Mouse (Mus musculus) gastrocnemius, postnatal 25 days (tissue): ENCODE results near the gene Dusp14. TPM values are rescaled to one million over a fixed set of nuclear protein-coding genes. Genes with fewer than 3 reads are reported as not detected.

Source experiments
- DNase-seq: peaks from one replicate; pipeline ENCODE4 v3.0.0; 2022
- long read RNA-seq, 2 experiments: library from polyadenylated mRNA; stranded (forward); transcript quantifications; one replicate each; pipeline ENCODE4 v2.0.0; 2021
- total RNA-seq, 2 experiments: library from RNA; stranded (reverse); gene quantifications; 1 replicate in 1 of 2; 2 replicates in 1 of 2; pipeline ENCODE4 v1.2.3; 2021

The Dusp14 gene
- total RNA-seq, result 1 to 10 TPM; 5.0 to 6.3 TPM
- long read RNA-seq, experiment 1, partial matches to known transcripts, result 1 of 5 reads
- long read RNA-seq, experiment 1, other reads (novel, unspliced or antisense), result 0 of 5 reads
- long read RNA-seq, experiment 2, transcript Dusp14-202 (3 exons, 1,447 nt), result major isoform, 10 of 15 reads
- long read RNA-seq, experiment 2, partial matches to known transcripts, result 4 of 15 reads
- long read RNA-seq, experiment 2, other reads (novel, unspliced or antisense), result 0 of 15 reads

- no peak for DNase-seq
Measured at GRCm38 (mm10) chr11:84069034-84069370, at the start of gene Dusp14. Dusp14 (minus strand) TSS chr11:84069261.

GRCm38 (mm10) chr11:84117431-84117830, 48.4 kb upstream of the Dusp14 start:
- DNase-seq, result no peak

- DNase-seq, result no peak
Measured at GRCm38 (mm10) chr11:84116221-84116620, 47.2 kb upstream of the Dusp14 start.

GRCm38 (mm10) chr11:84115646-84116045, 46.6 kb upstream of the Dusp14 start:
- peak; percentile 32 for DNase-seq

GRCm38 (mm10) chr11:84113623-84114022, 44.6 kb upstream of the Dusp14 start:
- DNase-seq, result no peak

GRCm38 (mm10) chr11:84107137-84107536, 38.1 kb upstream of the Dusp14 start:
- no peak for DNase-seq

GRCm38 (mm10) chr11:84104036-84104435, 35.0 kb upstream of the Dusp14 start:
- no peak for DNase-seq

GRCm38 (mm10) chr11:84101182-84101581, 32.1 kb upstream of the Dusp14 start:
- no peak for DNase-seq

- no peak for DNase-seq
Measured at GRCm38 (mm10) chr11:84097251-84097998, 28.4 kb upstream of the Dusp14 start.

GRCm38 (mm10) chr11:84095084-84095483, 26.0 kb upstream of the Dusp14 start:
- no peak for DNase-seq

- no peak for DNase-seq
Measured at GRCm38 (mm10) chr11:84090572-84090971, 21.5 kb upstream of the Dusp14 start.

- no peak for DNase-seq
Measured at GRCm38 (mm10) chr11:84081901-84082300, 12.8 kb upstream of the Dusp14 start.

GRCm38 (mm10) chr11:84080327-84080726, 11.3 kb upstream of the Dusp14 start:
- DNase-seq, result no peak

- no peak for DNase-seq
Measured at GRCm38 (mm10) chr11:84079887-84080286, 10.8 kb upstream of the Dusp14 start.

- no peak for DNase-seq
Measured at GRCm38 (mm10) chr11:84079361-84079760, 10.3 kb upstream of the Dusp14 start.

- peak; percentile 50 for DNase-seq
Measured at GRCm38 (mm10) chr11:84078601-84079000, 9.5 kb upstream of the Dusp14 start.

- no peak for DNase-seq
Measured at GRCm38 (mm10) chr11:84077008-84077407, 7.9 kb upstream of the Dusp14 start.

- no peak for DNase-seq
Measured at GRCm38 (mm10) chr11:84073816-84074764, 5.0 kb upstream of the Dusp14 start.

GRCm38 (mm10) chr11:84072904-84073651, 4.0 kb upstream of the Dusp14 start:
- DNase-seq, result peak; percentile 49

GRCm38 (mm10) chr11:84068191-84069033, 649 bp downstream of the Dusp14 start:
- peak; percentile 43 for DNase-seq

GRCm38 (mm10) chr11:84067720-84068190, 1.3 kb downstream of the Dusp14 start:
- no peak for DNase-seq
